Mouse (Mus musculus) kidney, embryonic 14.5 days (tissue): ENCODE measurements around the gene Mustn1. TPM values are rescaled to one million over a fixed set of nuclear protein-coding genes. Genes with fewer than 3 reads are reported as not detected.

ENCODE experiments used
- ATAC-seq: fragments of 200-750 bp; cut with Nextera tagmentation; 2 replicates; pipeline ENCODE4 v1.8.0; 2017; ENCODE audit warnings: moderate number of reproducible peaks, mild to moderate bottlenecking, moderate TSS enrichment, moderate library complexity; ENCODE audit not compliant: low FRiP score, low TSS enrichment
- H3K27ac ChIP-seq: fragments of 300-500 bp; sonication (generic); 2 replicates; pipeline ENCODE4 v1.5.1; 2014; ENCODE audit warnings: low read depth, mild to moderate bottlenecking, low read length, moderate library complexity, mixed read lengths
- H3K27me3 ChIP-seq: fragments of 300-500 bp; sonication (generic); 2 replicates; pipeline ENCODE4 v1.6.1; 2014; ENCODE audit warnings: mild to moderate bottlenecking, low read length; ENCODE audit not compliant: control insufficient read depth, insufficient read depth
- H3K36me3 ChIP-seq: fragments of 300-500 bp; sonication (generic); 2 replicates; pipeline ENCODE4 v1.6.1; 2014; ENCODE audit warnings: low read length, mixed read lengths; ENCODE audit not compliant: control insufficient read depth, insufficient read depth
- H3K4me1 ChIP-seq: fragments of 300-500 bp; sonication (generic); 2 replicates; pipeline ENCODE4 v1.6.1; 2014; ENCODE audit warnings: low read length, mixed read lengths; ENCODE audit not compliant: control insufficient read depth, insufficient read depth
- H3K4me2 ChIP-seq: fragments of 300-500 bp; sonication (generic); replicated peaks from 2 replicates; pipeline ENCODE4 v1.6.1; 2014; ENCODE audit warnings: low read depth, mild to moderate bottlenecking, low read length
- H3K4me3 ChIP-seq: fragments of 300-500 bp; sonication (generic); 2 replicates; pipeline ENCODE4 v1.5.1; 2014; ENCODE audit warnings: mild to moderate bottlenecking, low read length
- H3K9ac ChIP-seq: fragments of 300-500 bp; sonication (generic); 2 replicates; pipeline ENCODE4 v1.6.1; 2014; ENCODE audit warnings: low read depth, mild to moderate bottlenecking, low read length, moderate library complexity
- H3K9me3 ChIP-seq: fragments of 300-500 bp; sonication (generic); 2 replicates; pipeline ENCODE4 v1.6.1; 2016; ENCODE audit warnings: low read length; ENCODE audit not compliant: control insufficient read depth
- WGBS: fragments of 180-500 bp; shearing (Covaris S2); extraction: QIAGEN DNeasy Blood & Tissue Kit; methylation state at CpG from one replicate; pipeline ENCODE4 v1.1.7; 2014; 5-methylcytosine and 5-hydroxymethylcytosine counted together
- polyA plus RNA-seq: library from polyadenylated mRNA; unstranded; fragments of >200 nt; fragmentation: Nextera tagmentation; extraction: Ambion mirVana; gene quantifications from 2 replicates; pipeline ENCODE4 v1.2.1, GENCODE M21; 2014

Gene Mustn1
- polyA plus RNA-seq, 1 experiment from 2014 or later = 2.7 TPM

- Histone ChIP-seq H3K36me3 (peaks cover 9% of the 10 kb centered on the region; the same call in 1 of the 2 replicates), H3K4me1 (no peaks in the 10 kb centered on the region), H3K27me3 (no peaks in the 10 kb centered on the region), H3K27ac (no peak overlapping the region), H3K9ac (no peak overlapping the region), H3K4me2 (no peak overlapping the region), H3K9me3 (no peaks in the 10 kb centered on the region), H3K4me3 (no peak overlapping the region)
- no peak for ATAC-seq
- WGBS = 50% methylated on average over 16 of the region's 16 CpGs
These were observed 17.4 kb upstream of the Mustn1 start for GRCm38 (mm10) chr14:30861421-30862125.

- WGBS = 85% methylated on average over 9 of the region's 9 CpGs
These were observed 16.6 kb upstream of the Mustn1 start for GRCm38 (mm10) chr14:30862368-30862767.

GRCm38 (mm10) chr14:30865311-30865710, 13.7 kb upstream of the Mustn1 start:
- Histone ChIP-seq H3K4me2 (no peak overlapping the region), H3K4me1 (peaks cover 8% of the 10 kb centered on the region; the same call in 1 of the 2 replicates), H3K9me3 (no peaks in the 10 kb centered on the region), H3K36me3 (peaks cover 9% of the 10 kb centered on the region; the same call in 1 of the 2 replicates), H3K27ac (no peak overlapping the region), H3K4me3 (no peak overlapping the region), H3K9ac (no peak overlapping the region), H3K27me3 (no peaks in the 10 kb centered on the region)
- 62% methylated on average over 3 of the region's 3 CpGs for WGBS
- ATAC-seq = no peak

More at GRCm38 (mm10) chr14:30862368-30862767, 16.6 kb upstream of the Mustn1 start:
- ATAC-seq = no peak
- no peaks in the 10 kb centered on the region for H3K9me3 ChIP-seq
- no peak overlapping the region for H3K4me3 ChIP-seq
- H3K4me2 ChIP-seq = no peak overlapping the region
- H3K4me1 ChIP-seq = no peaks in the 10 kb centered on the region
- H3K9ac ChIP-seq = no peak overlapping the region
- H3K36me3 ChIP-seq = peaks cover 9% of the 10 kb centered on the region; the same call in 1 of the 2 replicates
- H3K27me3 ChIP-seq = no peaks in the 10 kb centered on the region
- no peak overlapping the region for H3K27ac ChIP-seq

- WGBS = 31% methylated on average over 5 of the region's 5 CpGs
- Histone ChIP-seq H3K9ac (no peak overlapping the region), H3K27me3 (no peaks in the 10 kb centered on the region), H3K4me3 (no peak overlapping the region), H3K9me3 (no peaks in the 10 kb centered on the region), H3K4me1 (peaks cover 8% of the 10 kb centered on the region; the same call in 1 of the 2 replicates), H3K27ac (no peak overlapping the region), H3K4me2 (no peak overlapping the region), H3K36me3 (peaks cover 9% of the 10 kb centered on the region; the same call in 1 of the 2 replicates)
- no peak for ATAC-seq
These were observed 12.0 kb upstream of the Mustn1 start for GRCm38 (mm10) chr14:30867042-30867441.

GRCm38 (mm10) chr14:30868826-30869225, 10.2 kb upstream of the Mustn1 start:
- Histone ChIP-seq H3K4me2 (no peak overlapping the region), H3K9ac (no peak overlapping the region), H3K27me3 (no peaks in the 10 kb centered on the region), H3K36me3 (peaks cover 24% of the 10 kb centered on the region), H3K9me3 (no peaks in the 10 kb centered on the region), H3K27ac (no peak overlapping the region), H3K4me3 (no peak overlapping the region), H3K4me1 (peaks cover 8% of the 10 kb centered on the region; the same call in 1 of the 2 replicates)
- ATAC-seq = no peak
- 85% methylated on average over 10 of the region's 10 CpGs for WGBS

- Histone ChIP-seq H3K27me3 (no peaks in the 10 kb centered on the region), H3K4me1 (peaks cover 8% of the 10 kb centered on the region; the same call in 1 of the 2 replicates), H3K9me3 (no peaks in the 10 kb centered on the region), H3K4me2 (no peak overlapping the region), H3K4me3 (no peak overlapping the region), H3K9ac (no peak overlapping the region), H3K27ac (peak overlapping the region; percentile 80), H3K36me3 (peaks cover 30% of the 10 kb centered on the region)
- no peak for ATAC-seq
- WGBS = 79% methylated on average over 8 of the region's 8 CpGs
These were observed 9.6 kb upstream of the Mustn1 start for GRCm38 (mm10) chr14:30869391-30869801.

GRCm38 (mm10) chr14:30870206-30871147, 8.5 kb upstream of the Mustn1 start:
- Histone ChIP-seq H3K4me3 (no peak overlapping the region), H3K4me2 (no peak overlapping the region), H3K4me1 (peaks cover 13% of the 10 kb centered on the region), H3K27me3 (no peaks in the 10 kb centered on the region), H3K9ac (no peak overlapping the region), H3K36me3 (peaks cover 26% of the 10 kb centered on the region), H3K9me3 (no peaks in the 10 kb centered on the region), H3K27ac (peak overlapping the region; percentile 80)
- 73% methylated on average over 25 of the region's 25 CpGs for WGBS
- peak; percentile 24; the same call in 1 of the 2 replicates for ATAC-seq

- no peaks in the 10 kb centered on the region for H3K9me3 ChIP-seq
- H3K4me1 ChIP-seq = peaks cover 26% of the 10 kb centered on the region
- 0 out of 2 replicates have a peak overlapping the region, but pooled peaks have one; percentile 7 for H3K9ac ChIP-seq
- no peaks in the 10 kb centered on the region for H3K27me3 ChIP-seq
- H3K4me3 ChIP-seq = no peak overlapping the region
- 80% methylated on average over 18 of the region's 18 CpGs for WGBS
- peaks cover 24% of the 10 kb centered on the region for H3K36me3 ChIP-seq
- no peak overlapping the region for H3K27ac ChIP-seq
- H3K4me2 ChIP-seq = no peak overlapping the region
- ATAC-seq = no peak
These were observed 4.8 kb upstream of the Mustn1 start for GRCm38 (mm10) chr14:30874095-30874700.
